Mouse (Mus musculus) stomach, embryonic 15.5 days (tissue): Measurements from ENCODE around the gene Sprr2k. TPM values are rescaled to one million over a fixed set of nuclear protein-coding genes. Genes with fewer than 3 reads are reported as not detected.
"Not testable (repeated sequence)": the region's sequence is repeated elsewhere in the genome, so short reads cannot be mapped to it uniquely, and the experiment has no call there.

Experiments
- ATAC-seq: fragments of 200-750 bp; cut with Nextera tagmentation; 2 replicates; pipeline ENCODE4 v1.8.0; 2017; ENCODE audit warnings: low read depth, moderate number of reproducible peaks, moderate TSS enrichment; ENCODE audit not compliant: insufficient read depth, low FRiP score
- H3K27ac ChIP-seq: fragments of 300-500 bp; sonication (generic); 2 replicates; pipeline ENCODE4 v1.5.1; 2015; ENCODE audit warnings: mild to moderate bottlenecking, inconsistent platforms
- H3K27me3 ChIP-seq: fragments of 300-500 bp; sonication (generic); replicated peaks from 2 replicates; pipeline ENCODE4 v1.6.1; 2015; ENCODE audit warnings: inconsistent platforms
- H3K36me3 ChIP-seq: fragments of 300-500 bp; sonication (generic); 2 replicates; pipeline ENCODE4 v1.6.1; 2015; ENCODE audit warnings: inconsistent platforms
- H3K4me1 ChIP-seq: fragments of 300-500 bp; sonication (generic); 2 replicates; pipeline ENCODE4 v1.6.1; 2015; ENCODE audit warnings: inconsistent platforms
- H3K4me2 ChIP-seq: fragments of 300-500 bp; sonication (generic); 2 replicates; pipeline ENCODE4 v1.6.1; 2015; ENCODE audit warnings: mild to moderate bottlenecking, inconsistent platforms
- H3K4me3 ChIP-seq: fragments of 300-500 bp; sonication (generic); replicated peaks from 2 replicates; pipeline ENCODE4 v1.5.1; 2015; ENCODE audit warnings: inconsistent platforms
- H3K9ac ChIP-seq: fragments of 300-500 bp; sonication (generic); 2 replicates; pipeline ENCODE4 v1.6.1; 2015; ENCODE audit warnings: inconsistent platforms
- H3K9me3 ChIP-seq: fragments of 300-500 bp; sonication (generic); 2 replicates; pipeline ENCODE4 v1.6.1; 2016; ENCODE audit warnings: inconsistent platforms
- polyA plus RNA-seq: library from polyadenylated mRNA; unstranded; fragments of >200 nt; fragmentation: Nextera tagmentation; extraction: Ambion mirVana; gene quantifications from 2 replicates; pipeline ENCODE4 v1.2.1, GENCODE M21; 2015

Sprr2k gene
- polyA plus RNA-seq, 1 experiment from 2014 or later = 0.73 TPM

- H3K4me3 ChIP-seq, H3K9ac ChIP-seq, H3K27me3 ChIP-seq, H3K4me1 ChIP-seq, ATAC-seq, H3K27ac ChIP-seq, H3K4me2 ChIP-seq, H3K9me3 ChIP-seq, H3K36me3 ChIP-seq: not testable (repeated sequence)
These were observed 48.9 kb downstream of the Sprr2k start for GRCm38 (mm10) chr3:92481249-92481648.

Other genes starting within 250 kb of the Sprr2k start
- gene Sprr2a1, start 216.8 kb upstream of the Sprr2k start, polyA plus RNA-seq = 9.5 and 12.7 TPM in 2 replicates
- gene Sprr2a2, start 216.7 kb upstream of the Sprr2k start, polyA plus RNA-seq = 541 and 1,085 TPM in 2 replicates
- gene Sprr2a3, start 147.2 kb upstream of the Sprr2k start, polyA plus RNA-seq = 44.5 and 82.4 TPM in 2 replicates
- gene Sprr2b, start 116.0 kb upstream of the Sprr2k start, polyA plus RNA-seq = 0.23 TPM in 1 of 2 replicates, not detected in the other
- gene Sprr2d, start 93.4 kb upstream of the Sprr2k start, polyA plus RNA-seq = 0.68 TPM in 1 of 2 replicates, not detected in the other
- not detected in 2 replicates for gene Sprr2e, start 80.4 kb upstream of the Sprr2k start, polyA plus RNA-seq
- not detected in 2 replicates for gene Sprr2f, start 67.4 kb upstream of the Sprr2k start, polyA plus RNA-seq
- gene Sprr2h, start 46.9 kb upstream of the Sprr2k start, polyA plus RNA-seq = 0.21 TPM in 1 of 2 replicates, not detected in the other
- 0.60 TPM in 1 of 2 replicates, not detected in the other for gene Sprr2i, start 24.6 kb upstream of the Sprr2k start, polyA plus RNA-seq
- gene Sprr2j-ps, start 14.5 kb upstream of the Sprr2k start, polyA plus RNA-seq = 1.2 TPM in 1 of 2 replicates, not detected in the other
- 7.3 and 25.4 TPM in 2 replicates for gene Gm9774, start 3.2 kb upstream of the Sprr2k start, polyA plus RNA-seq
- gene Sprr1b, start 6.2 kb downstream of the Sprr2k start, polyA plus RNA-seq = 1.6 TPM in 1 of 2 replicates, not detected in the other
- 30.3 and 125 TPM in 2 replicates for gene Sprr3, start 26.1 kb downstream of the Sprr2k start, polyA plus RNA-seq
- gene Sprr1a, start 53.3 kb downstream of the Sprr2k start, polyA plus RNA-seq = 69.5 and 186 TPM in 2 replicates
- gene Sprr4, start 67.9 kb downstream of the Sprr2k start, polyA plus RNA-seq = not detected in 2 replicates
- not detected in 2 replicates for gene 2310046K23Rik, start 101.9 kb downstream of the Sprr2k start, polyA plus RNA-seq
- gene Ivl, start 141.2 kb downstream of the Sprr2k start, polyA plus RNA-seq = 0.41 and 1.2 TPM in 2 replicates
- 0.67 TPM in 1 of 2 replicates, not detected in the other for gene Smcp, start 156.4 kb downstream of the Sprr2k start, polyA plus RNA-seq
- not detected in 2 replicates for gene 2210017I01Rik, start 174.9 kb downstream of the Sprr2k start, polyA plus RNA-seq
- gene Lce6a, start 189.1 kb downstream of the Sprr2k start, polyA plus RNA-seq = not detected in 2 replicates
- gene Lce1a1, start 215.7 kb downstream of the Sprr2k start, polyA plus RNA-seq = not detected in 2 replicates
- gene Lce1b, start 224.3 kb downstream of the Sprr2k start, polyA plus RNA-seq = not detected in 2 replicates
- not detected in 2 replicates for gene Lce1a2, start 237.7 kb downstream of the Sprr2k start, polyA plus RNA-seq
- not detected in 2 replicates for gene Lce1c, start 246.7 kb downstream of the Sprr2k start, polyA plus RNA-seq